Mouse (Mus musculus) ES-Bruce4 (cell line): ENCODE measurements around the gene Ttc39a. TPM values are rescaled to one million over a fixed set of nuclear protein-coding genes. Genes with fewer than 3 reads are reported as not detected.
A peak's percentile ranks its signal among the peaks of the same experiment; 100 is the strongest.

ENCODE experiments used
- H3K27ac ChIP-seq: 2 replicates; pipeline ENCODE4 v1.5.1; 2012; ENCODE audit warnings: low read length, inconsistent platforms; ENCODE audit not compliant: insufficient read depth
- H3K27me3 ChIP-seq: 2 replicates; pipeline ENCODE4 v1.6.1; 2012; ENCODE audit warnings: mild to moderate bottlenecking, low read length, inconsistent platforms; ENCODE audit not compliant: control insufficient read depth, poor library complexity, insufficient read depth, severe bottlenecking
- H3K36me3 ChIP-seq: 2 replicates; pipeline ENCODE4 v1.6.1; 2012; ENCODE audit warnings: inconsistent platforms, mild to moderate bottlenecking, low read length, moderate library complexity; ENCODE audit not compliant: control insufficient read depth, poor library complexity, insufficient read depth, severe bottlenecking
- H3K4me1 ChIP-seq: one replicate; pipeline ENCODE4 v1.8.1; 2011; ENCODE audit warnings: low read length; ENCODE audit not compliant: control insufficient read depth, insufficient read depth
- H3K4me3 ChIP-seq: 2 replicates; pipeline ENCODE4 v1.5.1; 2011; ENCODE audit warnings: low read depth, mild to moderate bottlenecking, low read length
- H3K9ac ChIP-seq: 2 replicates; pipeline ENCODE4 v1.6.1; 2012; ENCODE audit warnings: low read depth, mild to moderate bottlenecking, inconsistent platforms; ENCODE audit not compliant: poor library complexity, severe bottlenecking
- H3K9me3 ChIP-seq: replicated peaks from 2 replicates; pipeline ENCODE4 v1.6.1; 2012; ENCODE audit warnings: mild to moderate bottlenecking, low read length, inconsistent platforms; ENCODE audit not compliant: control insufficient read depth, poor library complexity, insufficient read depth, severe bottlenecking
- CTCF ChIP-seq: IDR thresholded peaks from one replicate; pipeline ENCODE4 v1.8.1; 2011; ENCODE audit warnings: low read depth, low read length
- EP300 ChIP-seq: IDR thresholded peaks from 2 replicates; pipeline ENCODE4 v1.6.1; 2011; ENCODE audit warnings: low read depth, low read length; ENCODE audit not compliant: insufficient read depth
- POLR2A ChIP-seq: IDR thresholded peaks from one replicate; pipeline ENCODE4 v1.8.1; 2011; ENCODE audit warnings: low read length; ENCODE audit not compliant: insufficient read depth
- polyA plus RNA-seq: library from polyadenylated mRNA; stranded (reverse); fragments of >200 nt; gene quantifications from 2 replicates; pipeline ENCODE4 v1.2.4, GENCODE M21; 2011; ENCODE audit warnings: low read depth; ENCODE audit not compliant: missing spikeins, insufficient read depth, insufficient read length

The Ttc39a gene
- polyA plus RNA-seq, 1 experiment = 2.1 TPM

- no peak overlapping the region for H3K9ac ChIP-seq
- H3K4me3 ChIP-seq = no peak overlapping the region
- H3K36me3 ChIP-seq = no peaks in the 10 kb centered on the region
- no peak overlapping the region for H3K27ac ChIP-seq
- no peaks in the 10 kb centered on the region for H3K27me3 ChIP-seq
- H3K9me3 ChIP-seq = no peaks in the 10 kb centered on the region
- peaks cover 3% of the 10 kb centered on the region for H3K4me1 ChIP-seq
- TF ChIP-seq EP300 (no peak), POLR2A (no peak), CTCF (no peak)
These were observed 12.6 kb downstream of the Ttc39a start for GRCm38 (mm10) chr4:109419017-109419416.

GRCm38 (mm10) chr4:109419563-109419962 is 13.1 kb downstream of the Ttc39a start:
- H3K4me3 ChIP-seq = no peak overlapping the region
- H3K36me3 ChIP-seq = no peaks in the 10 kb centered on the region
- no peaks in the 10 kb centered on the region for H3K9me3 ChIP-seq
- H3K27me3 ChIP-seq = no peaks in the 10 kb centered on the region
- no peak overlapping the region for H3K27ac ChIP-seq
- no peak for TF ChIP-seq EP300
- H3K9ac ChIP-seq = no peak overlapping the region
- peaks cover under 1% of the 10 kb centered on the region for H3K4me1 ChIP-seq

DNA sequence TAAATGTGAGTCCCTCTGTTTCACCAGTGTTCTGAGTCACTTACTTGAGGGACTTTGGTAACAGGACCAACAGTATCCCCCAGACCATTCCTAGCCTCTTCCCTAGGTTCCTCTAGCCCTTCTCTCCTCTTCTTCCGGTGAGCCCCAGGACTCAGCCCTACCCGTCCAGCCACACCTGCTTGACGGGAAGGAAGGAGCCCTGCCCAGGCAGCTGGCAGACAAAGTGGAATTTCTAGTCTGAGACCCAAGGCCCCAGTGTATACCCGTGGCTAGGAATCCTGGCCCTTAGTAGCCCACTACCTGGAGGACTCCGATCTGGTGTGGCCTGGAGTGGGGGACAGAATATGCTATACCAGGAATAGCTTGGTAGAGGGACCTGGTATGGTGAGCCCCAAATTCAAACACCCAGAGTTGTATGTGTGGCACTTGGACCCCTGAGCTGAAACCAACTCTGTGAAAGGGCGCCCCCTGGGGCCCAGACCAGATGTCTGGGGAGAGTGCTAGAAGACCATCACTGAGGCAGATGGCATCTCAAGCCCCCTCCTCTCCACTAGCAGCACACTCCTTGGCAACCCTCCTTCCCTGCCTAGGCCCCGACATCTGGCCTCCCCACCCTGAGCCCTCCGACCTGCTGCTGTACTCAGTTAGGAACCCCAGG is 13.8 kb downstream of the Ttc39a start:
- TF ChIP-seq EP300 (no peak), POLR2A (no peak), CTCF (peak; percentile 54)
- H3K36me3 ChIP-seq = no peaks in the 10 kb centered on the region
- no peak overlapping the region for H3K9ac ChIP-seq
- no peak overlapping the region for H3K27ac ChIP-seq
- no peaks in the 10 kb centered on the region for H3K27me3 ChIP-seq
- H3K9me3 ChIP-seq = no peaks in the 10 kb centered on the region
- H3K4me3 ChIP-seq = no peak overlapping the region
- no peaks in the 10 kb centered on the region for H3K4me1 ChIP-seq

- H3K27ac ChIP-seq = no peak overlapping the region
- H3K36me3 ChIP-seq = no peaks in the 10 kb centered on the region
- no peaks in the 10 kb centered on the region for H3K27me3 ChIP-seq
- H3K4me3 ChIP-seq = no peak overlapping the region
- H3K4me1 ChIP-seq = no peaks in the 10 kb centered on the region
- H3K9me3 ChIP-seq = no peaks in the 10 kb centered on the region
- no peak overlapping the region for H3K9ac ChIP-seq
- no peak for TF ChIP-seq CTCF
- TF ChIP-seq EP300 = no peak
- TF ChIP-seq POLR2A = no peak
These were observed 15.2 kb downstream of the Ttc39a start for GRCm38 (mm10) chr4:109421608-109422007.

GRCm38 (mm10) chr4:109422436-109422835 is 16.0 kb downstream of the Ttc39a start:
- TF ChIP-seq CTCF = no peak
- no peak overlapping the region for H3K9ac ChIP-seq
- no peak overlapping the region for H3K27ac ChIP-seq
- no peaks in the 10 kb centered on the region for H3K27me3 ChIP-seq
- H3K4me3 ChIP-seq = no peak overlapping the region
- no peaks in the 10 kb centered on the region for H3K9me3 ChIP-seq
- H3K4me1 ChIP-seq = no peaks in the 10 kb centered on the region
- H3K36me3 ChIP-seq = no peaks in the 10 kb centered on the region

GRCm38 (mm10) chr4:109423438-109423837 is 17.0 kb downstream of the Ttc39a start:
- Histone ChIP-seq H3K36me3 (no peaks in the 10 kb centered on the region), H3K4me1 (no peaks in the 10 kb centered on the region), H3K4me3 (no peak overlapping the region), H3K27ac (no peak overlapping the region), H3K9me3 (no peaks in the 10 kb centered on the region), H3K27me3 (no peaks in the 10 kb centered on the region), H3K9ac (no peak overlapping the region)
- TF ChIP-seq POLR2A (no peak), EP300 (no peak), CTCF (no peak)
